Mouse (Mus musculus) brain, embryonic 14.5 days (tissue): ENCODE measurements around the gene Klhl11. TPM values are rescaled to one million over a fixed set of nuclear protein-coding genes. Genes with fewer than 3 reads are reported as not detected.

Experiments
- DNase-seq: peaks from one replicate; pipeline ENCODE4 v3.0.0-alpha.2; 2011; ENCODE audit warnings: low read depth
- CTCF ChIP-seq: fragments of 200-500 bp; IDR thresholded peaks from 2 replicates; pipeline ENCODE4 v1.5.1; 2012; ENCODE audit warnings: inconsistent platforms, mild to moderate bottlenecking, moderate library complexity, borderline replicate concordance; ENCODE audit not compliant: insufficient read depth, insufficient read length; ENCODE audit errors: extremely low read depth
- POLR2A ChIP-seq: fragments of 200-500 bp; IDR thresholded peaks from 2 replicates; pipeline ENCODE4 v1.6.1; 2012; ENCODE audit warnings: mild to moderate bottlenecking, inconsistent platforms, borderline replicate concordance; ENCODE audit not compliant: poor library complexity, insufficient read depth, insufficient read length, severe bottlenecking; ENCODE audit errors: extremely low read depth
- polyA plus RNA-seq: library from polyadenylated mRNA; depleted of rRNA; stranded (reverse); fragments of >200 nt; gene quantifications from 2 replicates; pipeline ENCODE4 v1.2.3, GENCODE M21; 2012; rRNA removed

Gene Klhl11
- polyA plus RNA-seq, result 5.4 and 10.7 TPM in 2 replicates

- peak; percentile 97 for DNase-seq
- TF ChIP-seq CTCF (peak; percentile 86), POLR2A (peak; percentile 97)
Observed at GRCm38 (mm10) chr11:100472197-100472934, at the start of gene Klhl11. Klhl11 (minus strand) TSS chr11:100472741.

- no peak for DNase-seq
- TF ChIP-seq POLR2A (no peak), CTCF (no peak)
Observed at GRCm38 (mm10) chr11:100520838-100521237, 48.3 kb upstream of the Klhl11 start.

GRCm38 (mm10) chr11:100519188-100519587 lies 46.6 kb upstream of the Klhl11 start:
- TF ChIP-seq CTCF (no peak), POLR2A (no peak)
- DNase-seq, result no peak

- peak; percentile 87 for DNase-seq
Observed at GRCm38 (mm10) chr11:100518188-100518591, 45.6 kb upstream of the Klhl11 start.

GRCm38 (mm10) chr11:100516291-100516690 lies 43.8 kb upstream of the Klhl11 start:
- DNase-seq, result peak; percentile 27
- TF ChIP-seq POLR2A (no peak), CTCF (no peak)

More at GRCm38 (mm10) chr11:100518188-100518591, 45.6 kb upstream of the Klhl11 start:
- no peak for TF ChIP-seq CTCF
- no peak for TF ChIP-seq POLR2A

- no peak for TF ChIP-seq CTCF
- TF ChIP-seq POLR2A, result no peak
- no peak for DNase-seq
Observed at GRCm38 (mm10) chr11:100515789-100516188, 43.2 kb upstream of the Klhl11 start.

GRCm38 (mm10) chr11:100515061-100515460 lies 42.5 kb upstream of the Klhl11 start:
- TF ChIP-seq POLR2A (no peak), CTCF (no peak)
- DNase-seq, result no peak

- no peak for TF ChIP-seq POLR2A
- TF ChIP-seq CTCF, result no peak
Observed at GRCm38 (mm10) chr11:100513716-100514115, 41.2 kb upstream of the Klhl11 start.

GRCm38 (mm10) chr11:100512384-100512783 lies 39.8 kb upstream of the Klhl11 start:
- peak; percentile 47; the same call in 1 of the 2 replicates for TF ChIP-seq CTCF
- TF ChIP-seq POLR2A, result no peak
- peak; percentile 63 for DNase-seq

More at GRCm38 (mm10) chr11:100513716-100514115, 41.2 kb upstream of the Klhl11 start:
- no peak for DNase-seq

GRCm38 (mm10) chr11:100510556-100510955 lies 38.0 kb upstream of the Klhl11 start:
- no peak for DNase-seq
- TF ChIP-seq CTCF, result peak; percentile 12; the same call in 1 of the 2 replicates
- TF ChIP-seq POLR2A, result no peak

GRCm38 (mm10) chr11:100505997-100506396 lies 33.5 kb upstream of the Klhl11 start:
- TF ChIP-seq CTCF (no peak), POLR2A (no peak)
- no peak for DNase-seq
